Mouse (Mus musculus): Measurements from ENCODE around the gene Rnf225. TPM values are rescaled to one million over a fixed set of nuclear protein-coding genes. Genes with fewer than 3 reads are reported as not detected.
A peak's percentile ranks its signal among the peaks of the same experiment; 100 is the strongest.
"Not testable (repeated sequence)": the region's sequence is repeated elsewhere in the genome, so short reads cannot be mapped to it uniquely, and the experiment has no call there.

Rnf225 gene
- total RNA-seq, 2 experiments from 2014 or later, result 0.22 to 0.51 TPM

DNA sequence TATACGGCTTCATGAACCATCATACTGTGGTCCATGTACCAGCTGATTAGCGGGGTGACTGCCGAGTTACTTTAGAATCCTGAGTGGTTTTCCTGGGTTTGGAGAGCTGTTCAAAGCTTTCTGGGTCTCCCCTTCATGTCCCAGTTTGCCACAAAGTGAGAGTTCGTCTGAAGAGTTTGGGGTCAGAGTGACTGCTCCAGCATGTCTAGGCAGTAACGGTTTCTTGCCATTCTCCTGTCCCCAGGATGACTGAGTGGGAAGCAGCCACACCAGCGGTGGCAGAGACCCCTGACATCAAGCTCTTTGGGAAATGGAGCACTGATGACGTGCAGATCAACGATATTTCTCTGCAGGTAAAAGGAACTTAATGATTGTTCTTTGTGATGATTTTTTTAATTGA, 4.5 kb upstream of the Rnf225 start:
- intact Hi-C loops (cut with DNase I), result loop anchor here (2.0 kb wide), 1 partner anchor 26 kb away; no protein-coding TSS in a partner anchor
- DNase-seq, result no peak

- intact Hi-C loops (cut with DNase I), result loop anchor here (5.0 kb wide), 1 partner anchor 36 kb away; no protein-coding TSS in a partner anchor
- no peak for DNase-seq
Observed at GRCm38 (mm10) chr7:12926316-12926715, 900 bp upstream of the Rnf225 start.

DNA sequence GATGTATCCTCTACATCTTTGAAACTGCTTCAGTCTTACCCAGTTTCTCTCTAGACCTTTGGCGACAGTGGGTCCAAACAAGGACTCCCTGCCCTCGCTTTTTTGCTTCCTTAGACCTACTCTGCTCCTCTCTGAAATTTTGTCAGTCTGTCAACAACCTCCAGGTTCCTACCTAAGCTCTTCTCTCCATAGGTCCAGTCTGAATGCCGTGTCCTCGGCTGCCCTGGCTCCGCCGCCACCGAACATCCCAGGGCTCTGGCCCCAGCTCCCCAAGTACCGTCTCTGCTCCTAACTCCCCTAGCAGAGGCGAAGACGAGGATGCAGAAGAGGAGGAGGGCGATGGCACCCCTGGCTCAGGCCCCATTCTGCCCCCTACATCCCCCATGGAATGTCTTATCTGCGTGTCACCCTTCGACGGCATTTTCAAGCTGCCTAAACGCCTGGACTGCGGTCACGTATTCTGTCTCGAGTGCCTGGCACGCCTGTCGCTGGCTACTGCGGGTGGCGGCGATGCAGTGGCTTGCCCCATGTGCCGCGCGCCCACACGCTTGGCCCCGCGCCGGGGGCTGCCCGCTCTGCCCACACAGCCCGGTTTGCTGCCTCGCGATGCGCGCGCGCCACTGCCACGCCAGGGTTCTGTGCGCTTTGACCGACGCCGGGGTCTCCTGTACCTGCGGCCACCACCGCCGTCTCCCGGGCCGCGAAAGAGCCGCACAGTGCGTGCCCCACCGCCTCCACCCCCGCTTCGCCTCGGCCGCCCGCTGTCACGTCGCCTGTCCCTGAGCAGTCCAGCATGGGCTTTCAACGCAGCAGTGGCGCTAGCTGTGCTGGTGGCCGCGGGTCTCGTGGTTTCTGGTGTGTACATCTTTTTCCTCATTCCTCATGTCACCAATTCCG, 725 bp downstream of the Rnf225 start:
- DNase-seq, result no peak
- intact Hi-C loops (cut with DNase I), result loop anchor here (5.0 kb wide), 1 partner anchor 34 kb away; no protein-coding TSS in a partner anchor

- intact Hi-C loops (cut with DNase I), result no loop called here
- no peak for DNase-seq
Observed at GRCm38 (mm10) chr7:12933615-12934140, 6.5 kb downstream of the Rnf225 start.

GRCm38 (mm10) chr7:12934808-12935207, 7.6 kb downstream of the Rnf225 start:
- intact Hi-C loops (cut with DNase I), result no loop called here
- no peak for DNase-seq

GRCm38 (mm10) chr7:12937254-12937803, 10.1 kb downstream of the Rnf225 start:
- DNase-seq; intact Hi-C loops (cut with DNase I): not testable (repeated sequence)

DNA sequence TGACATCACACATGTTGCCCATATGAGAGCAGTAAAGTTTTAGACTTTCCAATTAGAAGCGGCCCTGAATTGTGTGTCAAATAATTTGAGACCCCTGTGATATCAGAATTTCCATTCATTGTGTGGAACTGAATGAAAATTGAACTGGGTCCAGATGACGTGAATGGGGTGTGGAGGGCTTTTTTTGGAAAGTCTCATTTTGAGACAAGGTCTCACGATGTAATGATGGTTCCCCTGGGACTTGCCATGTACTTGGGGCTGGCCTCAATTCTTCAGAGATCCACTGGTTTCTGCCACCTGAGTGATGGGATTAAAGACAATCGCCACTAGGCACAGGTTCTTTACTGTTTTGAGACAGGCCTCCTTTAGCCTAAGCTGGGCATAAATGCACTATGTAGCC, 13.4 kb downstream of the Rnf225 start:
- DNase-seq, result no peak
- intact Hi-C loops (cut with DNase I), result no loop called here

- intact Hi-C loops (cut with DNase I), result no loop called here
- no peak for DNase-seq
Observed at GRCm38 (mm10) chr7:12943488-12943887, 16.3 kb downstream of the Rnf225 start.

- intact Hi-C loops (cut with DNase I), result loop anchor here (2.0 kb wide), 1 partner anchor 26 kb away; the partner anchor contains the start of gene Rps5
Observed at GRCm38 (mm10) chr7:12949032-12949871, 22.0 kb downstream of the Rnf225 start.

DNA sequence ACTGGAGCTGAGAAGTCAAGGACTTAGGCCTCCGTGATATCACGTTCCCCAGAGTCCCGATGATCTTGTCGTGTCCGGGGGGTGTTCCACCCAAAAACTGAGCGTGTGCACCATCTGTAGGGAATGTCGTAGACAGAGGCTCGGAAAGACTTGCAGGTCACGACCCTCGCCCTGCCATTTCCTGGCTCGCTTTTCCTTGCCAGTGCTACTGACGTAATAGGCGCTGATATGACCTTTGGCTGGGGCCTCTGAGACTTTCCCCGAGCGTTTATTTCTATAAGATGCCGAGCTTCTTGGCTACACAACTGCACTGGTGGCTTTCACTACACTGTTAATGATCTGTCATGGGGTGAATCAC, 22.6 kb downstream of the Rnf225 start:
- intact Hi-C loops (cut with DNase I), result loop anchor here (2.0 kb wide), 1 partner anchor 27 kb away; the partner anchor contains the start of gene Rps5
- no peak for DNase-seq

More at GRCm38 (mm10) chr7:12949032-12949871, 22.0 kb downstream of the Rnf225 start:
- peak; percentile 85 to 86 for DNase-seq

DNA sequence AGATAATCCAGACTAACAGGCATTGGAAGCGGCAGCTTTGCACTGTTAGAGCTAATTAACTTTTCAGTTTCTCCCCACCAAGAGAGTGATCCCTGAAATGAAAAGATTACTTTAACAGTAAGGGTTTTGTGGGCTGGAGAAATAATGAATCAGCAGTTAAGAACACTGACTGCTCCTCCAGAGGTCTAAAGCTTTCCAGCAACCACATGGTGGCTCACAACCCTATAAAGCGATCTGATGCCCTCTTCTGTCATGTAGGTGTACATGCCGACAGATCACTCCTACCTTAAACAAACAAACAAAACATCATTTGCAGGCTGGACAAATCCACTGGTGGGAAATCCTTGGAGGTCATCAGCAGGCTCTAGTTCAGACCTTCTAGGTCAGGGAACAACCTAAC, 27.7 kb downstream of the Rnf225 start:
- intact Hi-C loops (cut with DNase I), result no loop called here
- no peak for DNase-seq

DNA sequence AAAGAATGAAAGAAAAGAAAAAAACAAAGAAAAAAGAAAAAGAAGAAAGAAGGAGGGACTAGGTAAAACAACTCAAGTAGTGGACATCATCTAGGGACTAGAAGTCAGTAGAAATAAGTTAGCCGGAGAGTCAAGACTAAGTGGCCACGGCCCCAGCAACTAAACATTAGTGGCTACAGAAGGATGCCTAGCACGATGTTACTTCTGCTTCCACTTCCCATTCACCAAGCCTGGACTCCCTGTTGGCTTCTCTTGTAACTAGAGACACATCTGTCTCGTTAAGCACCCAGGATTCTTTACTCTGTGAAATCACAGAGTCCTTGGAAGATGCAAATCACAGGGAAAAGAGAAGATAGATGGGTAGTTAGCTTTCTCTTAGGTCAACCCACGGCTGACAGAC, 30.3 kb downstream of the Rnf225 start:
- no peak for DNase-seq
- intact Hi-C loops (cut with DNase I), result no loop called here

- no peak for DNase-seq
- intact Hi-C loops (cut with DNase I), result no loop called here
Observed at GRCm38 (mm10) chr7:12958948-12959347, 31.7 kb downstream of the Rnf225 start.

GRCm38 (mm10) chr7:12959718-12960117, 32.5 kb downstream of the Rnf225 start:
- intact Hi-C loops (cut with DNase I), result loop anchor here (5.0 kb wide), 1 partner anchor 32 kb away; the partner anchor contains the start of gene Rnf225

GRCm38 (mm10) chr7:12961511-12962141, 34.4 kb downstream of the Rnf225 start:
- intact Hi-C loops (cut with DNase I), result loop anchor here (5.0 kb wide), 1 partner anchor 34 kb away; the partner anchor contains the start of gene Rnf225
- peak in 1 of 2 experiments; percentile 26 for DNase-seq

More at GRCm38 (mm10) chr7:12959718-12960117, 32.5 kb downstream of the Rnf225 start:
- DNase-seq, result no peak

DNA sequence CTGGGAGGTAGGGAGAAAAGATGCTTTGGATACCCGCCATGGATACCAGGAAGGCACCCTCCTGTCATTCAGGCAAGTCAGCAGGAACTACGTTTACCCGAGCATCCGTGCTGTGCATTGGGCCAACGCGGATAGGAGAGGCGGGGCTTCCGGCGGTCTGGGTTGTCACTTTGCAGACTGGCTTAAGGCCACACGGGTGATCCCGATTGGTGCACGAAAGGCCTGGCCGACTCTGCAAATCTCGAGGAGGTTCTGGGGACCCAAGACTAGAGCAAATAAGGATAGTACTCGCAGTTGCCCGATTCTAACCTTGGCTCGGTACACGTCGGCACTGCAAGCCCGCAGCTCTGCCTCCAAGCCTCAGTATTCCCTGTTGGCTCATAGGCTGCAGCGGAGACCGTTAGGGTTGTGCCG, 38.5 kb downstream of the Rnf225 start, which contains the start of gene Zfp324:
Gene Zfp324 (plus strand): TSS at position 161 of the 414 bp plus-strand sequence.
- DNase-seq, result peak; percentile 84 to 89
- intact Hi-C loops (cut with DNase I), result no loop called here

GRCm38 (mm10) chr7:12966104-12966845, 39.1 kb downstream of the Rnf225 start:
- no peak for DNase-seq
- intact Hi-C loops (cut with DNase I), result no loop called here

DNA sequence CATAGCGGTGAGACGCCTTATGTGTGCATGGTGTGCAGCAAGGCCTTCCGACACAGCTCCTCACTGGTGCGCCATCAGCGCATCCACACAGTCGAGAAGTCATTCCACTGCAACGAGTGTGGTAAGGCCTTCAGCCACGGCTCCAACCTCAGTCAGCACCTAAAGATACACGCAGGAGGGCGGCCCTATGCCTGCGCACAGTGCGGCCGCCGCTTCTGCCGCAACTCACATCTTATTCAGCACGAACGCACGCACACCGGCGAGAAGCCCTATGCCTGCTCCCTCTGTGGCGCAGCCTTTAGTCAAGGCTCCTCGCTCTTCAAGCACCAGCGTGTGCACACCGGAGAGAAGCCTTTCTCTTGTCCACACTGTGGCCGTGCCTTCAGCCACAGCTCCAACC, 43.7 kb downstream of the Rnf225 start:
- intact Hi-C loops (cut with DNase I), result no loop called here
- DNase-seq, result no peak

Measured in gastrocnemius, postnatal 36 days (tissue).